Mouse (Mus musculus) layer of hippocampus, postnatal 14 days (tissue): ENCODE results near the gene Ptprs. TPM values are rescaled to one million over a fixed set of nuclear protein-coding genes. Genes with fewer than 3 reads are reported as not detected.

Experiments used
- DNase-seq, 2 experiments: peaks; one replicate each; pipeline ENCODE4 v3.0.0; 2021 to 2022; ENCODE audit warnings: low spot score in 2 of 2, mixed read lengths in 1 of 2
- total RNA-seq, 2 experiments: library from RNA; stranded (reverse); gene quantifications; 2 replicates each; pipeline ENCODE4 v1.2.3; 2021

The Ptprs gene
- total RNA-seq, 2 experiments from 2014 or later = 771 to 772 TPM

DNA sequence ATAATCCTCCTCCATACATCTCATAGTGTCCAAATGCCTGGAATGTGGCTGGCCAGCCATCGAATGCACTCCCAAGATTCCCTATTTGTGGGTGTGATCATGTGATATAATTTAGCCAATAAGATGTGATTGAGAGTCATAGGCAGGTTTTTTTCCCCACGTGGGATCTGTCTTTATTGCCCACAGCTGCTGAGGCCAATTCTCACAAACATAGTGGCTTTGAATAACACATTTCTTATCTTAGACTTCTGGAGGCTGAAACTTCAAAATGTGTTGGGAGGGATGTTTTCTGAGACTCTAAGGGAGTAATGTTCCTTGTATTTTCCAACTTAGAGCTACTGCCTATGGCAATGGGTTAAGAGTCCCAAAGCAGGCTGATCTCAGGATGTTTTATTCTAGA, 18.2 kb upstream of the Ptprs start:
- DNase-seq = no peak

- DNase-seq = no peak
Observed at GRCm38 (mm10) chr17:56493841-56494240, 17.6 kb upstream of the Ptprs start.

DNA sequence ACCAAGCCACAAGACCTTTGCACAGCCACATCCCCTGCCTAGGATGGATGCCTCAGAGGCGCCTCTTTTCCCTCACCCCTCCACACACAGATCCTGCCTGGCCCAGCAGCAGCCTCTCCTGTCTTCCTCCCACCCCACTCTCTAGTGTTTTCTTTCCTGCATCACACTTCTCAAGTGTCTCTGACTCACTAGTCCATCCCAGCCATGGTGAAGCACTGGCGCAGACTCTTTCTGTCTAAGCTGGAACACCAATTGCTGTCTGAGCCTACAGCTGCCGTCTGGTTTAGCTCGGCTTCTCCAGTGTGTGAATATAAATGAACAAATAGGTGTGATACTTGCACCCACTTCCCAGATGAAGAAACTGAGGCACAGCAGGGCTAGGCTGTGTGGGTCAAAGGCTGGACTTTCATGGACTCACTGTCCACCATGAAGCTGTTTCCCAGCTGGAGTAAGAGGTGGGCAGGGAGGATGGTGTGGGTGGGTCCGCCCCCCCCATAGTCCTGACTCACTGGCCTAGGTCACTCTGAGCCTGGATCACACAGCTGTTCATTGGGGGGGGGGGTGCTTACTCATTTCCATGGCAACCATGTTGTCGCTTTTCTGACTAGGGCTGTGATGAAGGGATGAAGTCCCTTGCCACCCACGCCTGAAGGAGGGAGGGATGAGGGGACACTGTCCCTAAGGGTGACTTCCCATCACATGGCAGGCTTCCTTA, 14.3 kb upstream of the Ptprs start:
- no peak for DNase-seq

- no peak for DNase-seq
Observed at GRCm38 (mm10) chr17:56488028-56488427, 11.7 kb upstream of the Ptprs start.

DNA sequence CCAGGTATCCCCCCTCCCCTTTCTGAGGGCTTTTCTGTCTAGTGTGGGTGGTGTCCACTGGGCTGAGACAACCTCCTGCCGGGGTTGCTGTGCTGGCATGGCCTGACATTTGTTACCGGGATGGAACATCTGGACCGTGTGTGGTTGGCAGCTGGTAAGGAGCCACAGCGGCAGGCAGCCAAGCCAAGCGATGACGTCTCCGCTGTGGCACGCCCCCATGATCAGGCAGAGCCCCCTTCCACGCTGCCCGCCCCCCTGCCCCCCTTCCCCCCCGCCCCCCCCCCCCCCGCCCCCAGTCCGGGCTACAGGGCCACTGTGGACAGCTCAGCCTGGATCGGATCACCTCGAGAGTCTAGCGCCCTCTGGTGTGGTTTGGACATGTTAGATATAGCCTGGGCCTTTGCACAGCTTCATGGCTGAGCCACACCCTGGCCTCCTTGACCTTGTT, 11.2 kb upstream of the Ptprs start:
- peak in 1 of 2 experiments; percentile 56 for DNase-seq

- DNase-seq = no peak
Observed at GRCm38 (mm10) chr17:56485926-56486325, 9.6 kb upstream of the Ptprs start.

GRCm38 (mm10) chr17:56485118-56485517, 8.8 kb upstream of the Ptprs start:
- no peak for DNase-seq

DNA sequence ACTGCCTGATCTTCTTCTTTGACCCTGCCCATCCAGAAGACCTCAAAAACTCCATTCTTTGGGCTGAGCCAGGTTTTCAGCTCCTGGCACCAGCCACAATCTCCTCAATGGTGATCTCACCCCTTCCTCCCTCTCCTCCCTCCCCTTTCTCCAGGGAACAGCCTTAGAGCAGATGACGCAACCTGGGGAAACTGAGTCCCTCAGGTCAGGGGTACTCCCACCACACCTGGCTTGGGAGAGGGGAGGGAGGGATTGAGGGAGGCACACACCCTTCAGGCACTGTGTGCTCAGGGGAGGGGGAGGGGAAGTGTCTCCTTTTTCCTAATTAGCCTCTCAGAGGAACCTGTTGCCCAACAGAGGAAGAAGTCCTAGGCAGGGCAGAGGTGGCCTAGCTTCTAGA, 6.4 kb upstream of the Ptprs start:
- no peak for DNase-seq

- peak in 1 of 2 experiments; percentile 76 for DNase-seq
Observed at GRCm38 (mm10) chr17:56479358-56479757, 3.1 kb upstream of the Ptprs start.

DNA sequence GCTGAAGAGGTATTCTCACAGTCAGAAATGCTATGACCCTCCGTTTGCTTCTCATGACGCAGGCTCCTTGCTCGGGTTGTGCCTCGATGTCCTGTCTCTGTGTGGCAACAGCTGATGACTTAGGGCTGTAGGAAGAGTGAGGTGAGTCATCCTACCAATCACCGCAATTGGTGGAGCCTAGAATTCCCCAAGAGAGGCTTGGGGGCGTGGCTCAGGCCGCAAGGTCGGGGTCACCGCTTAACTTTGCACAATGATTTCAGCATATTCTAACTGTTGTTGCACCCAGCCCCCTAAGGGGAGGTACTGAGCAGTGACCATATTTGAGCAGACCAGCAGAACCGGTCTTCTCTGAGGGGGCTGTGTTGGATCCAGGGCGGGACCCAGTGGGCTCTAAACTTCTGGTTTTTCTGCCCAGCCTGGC, 1.9 kb upstream of the Ptprs start:
- no peak for DNase-seq

- no peak for DNase-seq
Observed at GRCm38 (mm10) chr17:56477191-56477818, 1.0 kb upstream of the Ptprs start.

GRCm38 (mm10) chr17:56475584-56476401, 490 bp downstream of the Ptprs start:
- peak; percentile 65 to 69 for DNase-seq

DNA sequence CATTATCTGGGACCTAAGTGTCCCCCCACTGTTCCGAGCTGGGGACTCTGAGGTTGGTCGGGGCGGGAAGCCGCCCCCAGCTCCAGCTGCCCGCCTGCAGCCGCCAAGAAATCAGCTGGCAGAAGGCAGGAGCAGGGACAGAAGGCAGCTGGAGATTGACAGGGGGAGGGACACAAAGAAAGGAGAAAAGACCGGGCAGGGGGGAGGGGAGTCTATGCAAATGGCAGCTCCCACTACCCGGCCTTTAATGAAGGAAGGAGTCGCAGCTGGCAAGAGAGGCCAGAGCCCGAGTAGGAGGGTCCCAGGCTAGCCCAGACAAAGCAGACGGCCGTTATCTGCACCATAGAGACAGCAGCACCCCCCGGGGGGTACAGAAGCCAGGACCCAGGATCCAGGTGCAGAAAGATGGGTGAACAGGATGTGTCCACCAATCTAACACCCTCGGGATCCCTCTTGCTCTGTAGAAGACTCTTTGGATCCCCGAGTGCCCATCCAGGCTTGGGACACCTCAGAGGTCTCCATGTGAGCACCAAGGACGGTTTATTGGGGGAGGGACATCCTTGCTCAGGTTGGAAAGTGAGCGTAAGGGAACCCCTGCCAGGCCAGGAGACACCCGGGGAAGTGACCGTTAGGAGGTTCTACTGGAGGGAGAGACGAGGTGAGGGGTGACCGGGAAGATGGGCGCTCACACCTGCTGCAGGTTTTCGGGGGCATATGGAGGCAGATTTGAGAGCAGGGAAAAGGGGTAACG, 1.3 kb downstream of the Ptprs start:
- peak; percentile 78 to 84 for DNase-seq

DNA sequence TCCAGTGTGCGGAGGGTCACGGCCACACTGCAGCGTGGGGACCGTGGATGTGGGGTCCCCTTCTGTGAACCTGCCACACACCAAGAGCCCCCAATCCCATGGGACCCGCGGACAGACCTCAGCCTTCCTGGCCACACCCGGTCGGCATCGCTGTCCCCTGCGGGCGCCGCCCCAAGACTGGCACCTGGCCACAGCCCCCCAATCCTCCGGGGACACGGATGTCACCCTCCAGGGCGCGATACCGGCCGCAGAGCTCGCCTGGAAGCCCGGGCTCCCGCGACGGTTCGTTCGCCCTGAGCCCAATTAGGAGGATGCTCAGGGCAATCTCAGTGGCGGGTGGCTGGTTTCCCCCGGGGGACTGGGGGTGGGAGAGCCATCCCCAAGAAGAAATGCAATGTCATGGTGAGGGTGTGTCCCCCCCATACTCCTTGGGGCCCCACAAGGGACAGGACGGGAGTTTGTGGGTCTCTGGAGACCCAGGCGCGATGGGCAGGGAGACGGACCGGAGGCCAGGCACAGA, 1.9 kb downstream of the Ptprs start:
- DNase-seq = no peak

DNA sequence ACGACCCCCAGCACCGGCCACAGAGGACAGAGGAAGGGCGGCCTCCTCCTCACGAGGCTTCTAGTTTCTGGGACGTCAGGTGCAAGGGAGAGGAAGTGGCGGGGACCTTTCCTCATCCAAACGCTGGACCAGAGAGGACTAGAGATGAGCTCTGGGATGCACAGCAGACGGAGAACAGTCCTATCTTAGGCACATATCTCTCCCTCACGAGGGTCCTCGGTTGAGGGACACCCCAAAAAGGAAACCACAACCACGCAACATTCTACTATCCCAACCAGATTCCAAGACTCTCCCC, 2.7 kb downstream of the Ptprs start:
- no peak for DNase-seq

DNA sequence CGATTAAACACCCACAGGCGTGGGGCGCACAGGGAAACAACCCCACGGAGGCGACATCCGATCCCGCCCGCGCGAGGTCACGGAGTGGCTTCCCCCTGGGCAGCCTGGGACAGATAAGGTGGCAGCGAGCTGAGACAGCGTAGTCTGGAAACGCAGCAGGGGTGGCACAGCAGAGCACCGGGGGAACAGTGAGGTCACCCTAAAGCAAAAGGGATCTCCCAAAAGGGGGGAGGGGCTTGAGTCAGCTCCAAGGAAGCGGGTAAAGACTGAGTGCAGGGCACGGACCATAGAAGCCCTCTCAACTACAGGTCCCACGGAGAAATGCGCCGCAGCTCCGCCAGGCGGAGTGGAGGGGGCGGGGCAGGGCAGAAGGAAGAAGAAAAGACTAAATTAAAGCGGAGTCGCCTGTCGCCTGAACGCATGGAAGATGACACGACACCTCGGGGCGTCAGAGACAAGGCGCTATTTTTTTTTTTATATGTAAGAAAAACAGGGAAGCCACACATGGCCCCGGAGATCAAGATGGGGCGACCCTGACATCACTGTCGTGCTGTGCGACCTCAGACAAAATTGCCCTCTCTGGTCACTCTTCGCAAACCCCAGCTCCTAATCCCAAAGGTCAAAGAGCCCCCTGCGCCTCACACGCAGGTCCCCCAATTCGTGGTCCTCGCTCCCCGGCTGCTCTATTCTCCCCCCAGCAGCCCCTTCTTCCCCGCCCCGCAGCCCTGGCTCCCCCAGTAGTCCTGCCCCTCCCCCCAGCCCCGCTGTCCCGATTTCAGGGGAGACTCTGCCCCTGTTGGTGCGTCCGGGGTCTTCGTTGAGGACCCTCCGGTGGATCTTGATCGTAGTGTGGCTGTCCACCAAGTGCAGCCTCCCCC, 3.3 kb downstream of the Ptprs start:
- DNase-seq = peak in 1 of 2 experiments; percentile 67

GRCm38 (mm10) chr17:56472121-56472520, 4.2 kb downstream of the Ptprs start:
- DNase-seq = no peak

GRCm38 (mm10) chr17:56471136-56471535, 5.1 kb downstream of the Ptprs start:
- DNase-seq = no peak

- no peak for DNase-seq
Observed at GRCm38 (mm10) chr17:56470571-56470970, 5.7 kb downstream of the Ptprs start.

DNA sequence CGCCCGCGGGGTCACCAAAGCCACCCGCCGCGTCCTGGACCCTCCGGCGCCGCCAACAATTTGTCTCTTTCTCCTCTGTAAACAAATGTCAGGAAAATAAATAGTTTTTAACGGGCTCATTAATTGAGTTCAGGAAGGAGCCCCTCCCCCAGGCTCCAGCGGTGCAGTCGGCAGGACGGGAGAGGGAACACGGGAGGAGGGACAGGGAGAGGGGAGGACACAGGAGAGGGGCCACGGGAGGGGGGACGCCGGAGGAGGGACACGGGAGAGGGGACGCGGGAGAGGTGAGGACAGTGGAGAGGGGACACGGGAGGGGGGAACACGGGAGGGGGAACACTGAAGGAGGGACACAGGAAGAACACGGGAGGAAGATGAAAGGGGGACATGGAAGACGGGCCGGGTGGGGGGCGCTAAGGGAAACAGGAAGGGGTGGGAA, 6.3 kb downstream of the Ptprs start:
- no peak for DNase-seq
